In the genomic region with DNA sequence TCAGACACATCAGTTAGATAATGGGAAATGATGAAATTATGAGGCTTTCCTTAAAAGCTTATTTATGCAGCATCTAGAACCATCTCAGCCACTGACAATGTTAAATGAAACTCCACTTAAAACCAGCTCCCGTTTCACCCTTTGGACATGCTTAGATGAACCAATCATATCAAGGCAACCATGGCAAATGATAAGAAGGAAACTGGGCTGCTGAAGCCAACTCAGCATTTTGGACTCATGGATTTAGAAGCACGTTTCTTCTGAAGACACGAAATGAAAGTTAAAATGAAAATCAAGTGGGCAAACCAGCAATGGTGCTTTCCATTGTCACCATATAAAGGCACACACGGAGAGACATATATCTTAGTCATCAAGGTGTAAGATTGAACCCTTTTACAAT, we compare ENCODE assay signal across 21 mouse cellular contexts.
DNase-seq lines count a peak whose midpoint lies in the region; ATAC-seq and TF ChIP-seq lines count a peak whose summit lies in the region.
"Had no signal": no experiment of that assay in that cellular context is flagged by ENCODE, and none has a peak within 500 bp of the region (broad histone marks: within the 10 kb centered on the region; RNA-seq: fewer than 3 reads in every experiment).

No protein-coding gene starts in this region.

- ATAC-seq in forebrain, embryonic 16.5 days, result no peak
- ATAC-seq in forebrain, embryonic 13.5 days, result no peak
- ATAC-seq in liver, postnatal 0 days, result no peak
- no peak for ATAC-seq in liver, embryonic 11.5 days (replicated peaks; ENCODE audit: low FRiP score)
- peak; percentile 76; the same call in 1 of the 2 replicates for ATAC-seq in erythroid progenitor cell, adult 5-6 weeks (replicated peaks; ENCODE audit: low FRiP score, poor library complexity, severe bottlenecking)

- no peak overlapping the region for H3K4me2 ChIP-seq in forebrain, embryonic 16.5 days (ENCODE audit: low read length)
- H3K4me2 ChIP-seq in forebrain, embryonic 13.5 days, result no peak overlapping the region
- peak overlapping the region; percentile 18; the same call in 1 of the 2 replicates for H3K4me2 ChIP-seq in liver, postnatal 0 days (ENCODE audit: low read depth, low read length)
- H3K4me2 ChIP-seq in liver, embryonic 11.5 days, result no peak overlapping the region
- H3K4me2 ChIP-seq: embryonic facial prominence, embryonic 15.5 days; heart, embryonic 11.5 days; heart, embryonic 15.5 days had no signal

- no peaks in the 10 kb centered on the region for H3K9me3 ChIP-seq in forebrain, embryonic 16.5 days (ENCODE audit: control insufficient read depth, low read length)
- no peaks in the 10 kb centered on the region for H3K9me3 ChIP-seq in forebrain, embryonic 13.5 days (replicated peaks)
- H3K9me3 ChIP-seq in liver, postnatal 0 days (ENCODE audit: low read length), result no peaks in the 10 kb centered on the region
- H3K9me3 ChIP-seq in liver, embryonic 11.5 days (ENCODE audit: control insufficient read depth, low read length), result no peaks in the 10 kb centered on the region
- H3K9me3 ChIP-seq in MEL (replicated peaks; ENCODE audit: insufficient read depth, low read length), result no peaks in the 10 kb centered on the region
- H3K9me3 ChIP-seq: embryonic facial prominence, embryonic 15.5 days; G1E; heart, embryonic 15.5 days had no signal

- peak overlapping the region; percentile 47; the same call in 1 of the 2 replicates for H3K27ac ChIP-seq in forebrain, embryonic 16.5 days (ENCODE audit: low read length)
- no peak overlapping the region; the same call in 1 of the 2 replicates for H3K27ac ChIP-seq in forebrain, embryonic 13.5 days
- no peak overlapping the region for H3K27ac ChIP-seq in liver, postnatal 0 days (ENCODE audit: low read depth)
- no peak overlapping the region for H3K27ac ChIP-seq in liver, embryonic 11.5 days (ENCODE audit: low read depth, low read length)
- no peak overlapping the region for H3K27ac ChIP-seq in MEL (ENCODE audit: control insufficient read depth, low read depth, low read length)
- H3K27ac ChIP-seq: embryonic facial prominence, embryonic 15.5 days; heart, adult 2 months; heart, embryonic 15.5 days; hindbrain, postnatal 0 days had no signal

- no peak for TF ChIP-seq CTCF in liver, postnatal 0 days (IDR thresholded peaks at IDR 0.05; ENCODE audit: low read depth)
- no peak for TF ChIP-seq CTCF in MEL (IDR thresholded peaks at IDR 0.05 in 2 of 3, conservative IDR thresholded peaks at IDR 0.05 in 1 of 3; ENCODE audit: control insufficient read depth in 1 of 3, insufficient read depth in 1 of 3, low read depth in 2 of 3, low read length in 3 of 3, poor library complexity in 1 of 3, severe bottlenecking in 1 of 3)

- 71% methylated on average over 4 of the region's 4 CpGs for WGBS in forebrain, embryonic 16.5 days
- WGBS in forebrain, embryonic 13.5 days, result 79% methylated on average over 4 of the region's 4 CpGs
- 66% methylated on average over 4 of the region's 4 CpGs for WGBS in liver, postnatal 0 days (ENCODE audit: insufficient replicate concordance)
- 69% methylated on average over 4 of the region's 4 CpGs for WGBS in liver, embryonic 11.5 days

- no peak overlapping the region for H3K4me3 ChIP-seq in forebrain, embryonic 16.5 days (replicated peaks; ENCODE audit: low read length)
- no peak overlapping the region for H3K4me3 ChIP-seq in forebrain, embryonic 13.5 days
- no peak overlapping the region for H3K4me3 ChIP-seq in liver, postnatal 0 days (ENCODE audit: low read depth, low read length)
- H3K4me3 ChIP-seq in liver, embryonic 11.5 days (ENCODE audit: low read depth, low read length), result no peak overlapping the region
- H3K4me3 ChIP-seq in MEL (ENCODE audit: control insufficient read depth in 1 of 2, insufficient read depth in 1 of 2, low read depth in 2 of 2, low read length in 2 of 2), result no peak overlapping the region
- H3K4me3 ChIP-seq: embryonic facial prominence, embryonic 15.5 days; heart, adult 2 months; heart, embryonic 15.5 days had no signal

- TF ChIP-seq POLR2A in MEL (IDR thresholded peaks at IDR 0.05; ENCODE audit: control insufficient read depth in 1 of 2, insufficient read depth in 1 of 2, low read depth in 1 of 2, low read length in 2 of 2, poor library complexity in 1 of 2), result no peak

- H3K27me3 ChIP-seq in forebrain, embryonic 16.5 days (replicated peaks; ENCODE audit: control insufficient read depth, insufficient read depth, low read length), result no peaks in the 10 kb centered on the region
- H3K27me3 ChIP-seq in forebrain, embryonic 13.5 days, result peaks cover 5% of the 10 kb centered on the region
- H3K27me3 ChIP-seq in liver, postnatal 0 days (ENCODE audit: insufficient read depth, low read length), result no peaks in the 10 kb centered on the region
- H3K27me3 ChIP-seq in liver, embryonic 11.5 days (replicated peaks; ENCODE audit: control insufficient read depth, insufficient read depth, low read length), result no peaks in the 10 kb centered on the region
- H3K27me3 ChIP-seq in MEL (ENCODE audit: control insufficient read depth in 1 of 2, insufficient read depth in 2 of 2, low read length in 2 of 2), result no peaks in the 10 kb centered on the region
- H3K27me3 ChIP-seq: embryonic facial prominence, embryonic 15.5 days; heart, embryonic 15.5 days had no signal

- no peak for TF ChIP-seq RAD21 in MEL (IDR thresholded peaks at IDR 0.05; ENCODE audit: low read depth, low read length)

- DNase-seq in liver, postnatal 0 days, result no peak
- no peak for DNase-seq in liver, embryonic 11.5 days (ENCODE audit: low spot score)
- DNase-seq in MEL (ENCODE audit: low read depth, low spot score), result no peak
- no peak for DNase-seq in spleen, postnatal 10 days (ENCODE audit: low spot score in 2 of 2)
- DNase-seq: adrenal gland, postnatal 10 days; cerebellum, adult 11 months; cerebellum, adult 8-10 months; cerebellum, postnatal 14 days; embryo, embryonic 11 days; gastrocnemius, postnatal 10 days; heart, adult 2 months; heart, postnatal 14 days; kidney, adult 11 months had no signal

- no peaks in the 10 kb centered on the region for H3K36me3 ChIP-seq in forebrain, embryonic 16.5 days (ENCODE audit: control insufficient read depth, insufficient read depth)
- no peaks in the 10 kb centered on the region for H3K36me3 ChIP-seq in forebrain, embryonic 13.5 days (ENCODE audit: poor library complexity, severe bottlenecking)
- H3K36me3 ChIP-seq in liver, postnatal 0 days (replicated peaks; ENCODE audit: insufficient read depth, low read length), result no peaks in the 10 kb centered on the region
- no peaks in the 10 kb centered on the region for H3K36me3 ChIP-seq in liver, embryonic 11.5 days (ENCODE audit: control insufficient read depth, insufficient read depth, low read length)
- peaks cover 0 to 5% of the 10 kb centered on the region in 2 experiments; a peak in 1 of 4 replicates for H3K36me3 ChIP-seq in MEL (ENCODE audit: control insufficient read depth in 1 of 2, insufficient read depth in 2 of 2, low read length in 2 of 2)
- H3K36me3 ChIP-seq: embryonic facial prominence, embryonic 15.5 days; G1E; heart, embryonic 15.5 days had no signal

- no peak overlapping the region for H3K9ac ChIP-seq in forebrain, embryonic 16.5 days (replicated peaks; ENCODE audit: low read depth, low read length)
- H3K9ac ChIP-seq in forebrain, embryonic 13.5 days, result no peak overlapping the region
- H3K9ac ChIP-seq in liver, postnatal 0 days (replicated peaks), result no peak overlapping the region
- no peak overlapping the region for H3K9ac ChIP-seq in liver, embryonic 11.5 days (ENCODE audit: low read depth, low read length)
- no peak overlapping the region for H3K9ac ChIP-seq in MEL (ENCODE audit: control insufficient read depth, low read depth, low read length, poor library complexity, severe bottlenecking)
- H3K9ac ChIP-seq: embryonic facial prominence, embryonic 15.5 days; heart, embryonic 15.5 days had no signal

- no peak for TF ChIP-seq EP300 in liver, postnatal 0 days (IDR thresholded peaks at IDR 0.05; ENCODE audit: low read depth)
- no peak for TF ChIP-seq EP300 in MEL (IDR thresholded peaks at IDR 0.05; ENCODE audit: low read depth in 1 of 2, low read length in 2 of 2)

- no peaks in the 10 kb centered on the region for H3K79me2 ChIP-seq in MEL (ENCODE audit: control insufficient read depth, insufficient read depth, low read length, poor library complexity)

- H3K4me1 ChIP-seq in forebrain, embryonic 16.5 days (replicated peaks; ENCODE audit: control insufficient read depth, insufficient read depth, low read length), result peaks cover 6% of the 10 kb centered on the region
- H3K4me1 ChIP-seq in forebrain, embryonic 13.5 days, result peaks cover 13% of the 10 kb centered on the region
- H3K4me1 ChIP-seq in liver, postnatal 0 days (ENCODE audit: insufficient read depth), result no peaks in the 10 kb centered on the region
- H3K4me1 ChIP-seq in liver, embryonic 11.5 days (replicated peaks; ENCODE audit: control insufficient read depth, insufficient read depth, low read length), result no peaks in the 10 kb centered on the region
- H3K4me1 ChIP-seq in MEL (ENCODE audit: control insufficient read depth in 1 of 2, insufficient read depth in 2 of 2, low read length in 2 of 2), result peaks cover 0 to 6% of the 10 kb centered on the region in 2 experiments; a peak in 2 of 4 replicates
- H3K4me1 ChIP-seq: embryonic facial prominence, embryonic 15.5 days had no signal

TF ChIP-seq in MEL, 35 proteins besides CTCF, POLR2A, EP300 and RAD21:
- TF ChIP-seq MAX (IDR thresholded peaks at IDR 0.05; ENCODE audit: low read length) (no peak), MAFK (IDR thresholded peaks at IDR 0.05; ENCODE audit: borderline replicate concordance, low read depth, low read length) (0 out of 2 replicates have a peak, but pooled peaks have one; percentile 31)
